Mouse (Mus musculus): ENCODE results near the gene Abca9. TPM values are rescaled to one million over a fixed set of nuclear protein-coding genes. Genes with fewer than 3 reads are reported as not detected.

Gene Abca9
- polyA plus RNA-seq, 2 experiments = 10.6 to 12.7 TPM

GRCm38 (mm10) chr11:110147640-110148039 lies 20.4 kb downstream of the Abca9 start:
- ATAC-seq (ENCODE audit: low FRiP score, low read depth) = no peak
- Histone ChIP-seq H3K27ac (replicated peaks; ENCODE audit: low read depth, low read length) (no peak overlapping the region), H3K27me3 (ENCODE audit: control insufficient read depth, insufficient read depth, low read length) (no peaks in the 10 kb centered on the region), H3K9me3 (ENCODE audit: control insufficient read depth, low read length) (no peaks in the 10 kb centered on the region), H3K36me3 (ENCODE audit: control insufficient read depth, insufficient read depth, low read length) (no peaks in the 10 kb centered on the region), H3K4me1 (ENCODE audit: control insufficient read depth, insufficient read depth, low read length) (no peaks in the 10 kb centered on the region), H3K9ac (ENCODE audit: low read depth, low read length, severe bottlenecking) (no peak overlapping the region), H3K4me2 (replicated peaks; ENCODE audit: low read depth, low read length, severe bottlenecking) (no peak overlapping the region), H3K4me3 (replicated peaks; ENCODE audit: low read length) (no peak overlapping the region)
- WGBS = 93% methylated on average over 5 of the region's 5 CpGs
- no peak for DNase-seq (ENCODE audit: low spot score)
- no peak for TF ChIP-seq POLR2A (IDR thresholded peaks at IDR 0.05; ENCODE audit: borderline replicate concordance, extremely low read depth, insufficient read depth, insufficient read length)

GRCm38 (mm10) chr11:110145421-110145820 lies 22.6 kb downstream of the Abca9 start:
- H3K27me3 ChIP-seq (ENCODE audit: control insufficient read depth, insufficient read depth, low read length) = no peaks in the 10 kb centered on the region
- TF ChIP-seq POLR2A (IDR thresholded peaks at IDR 0.05; ENCODE audit: borderline replicate concordance, extremely low read depth, insufficient read depth, insufficient read length) = no peak
- no peak for ATAC-seq (ENCODE audit: low FRiP score, low read depth)
- no peak overlapping the region for H3K4me3 ChIP-seq (replicated peaks; ENCODE audit: low read length)
- no peaks in the 10 kb centered on the region for H3K9me3 ChIP-seq (ENCODE audit: control insufficient read depth, low read length)
- DNase-seq (ENCODE audit: low spot score) = peak; percentile 9
- H3K9ac ChIP-seq (ENCODE audit: low read depth, low read length, severe bottlenecking) = no peak overlapping the region
- no peaks in the 10 kb centered on the region for H3K36me3 ChIP-seq (ENCODE audit: control insufficient read depth, insufficient read depth, low read length)
- WGBS = 82% methylated on average over 11 of the region's 11 CpGs
- no peak overlapping the region for H3K27ac ChIP-seq (replicated peaks; ENCODE audit: low read depth, low read length)
- H3K4me2 ChIP-seq (replicated peaks; ENCODE audit: low read depth, low read length, severe bottlenecking) = no peak overlapping the region
- H3K4me1 ChIP-seq (ENCODE audit: control insufficient read depth, insufficient read depth, low read length) = no peaks in the 10 kb centered on the region

DNA sequence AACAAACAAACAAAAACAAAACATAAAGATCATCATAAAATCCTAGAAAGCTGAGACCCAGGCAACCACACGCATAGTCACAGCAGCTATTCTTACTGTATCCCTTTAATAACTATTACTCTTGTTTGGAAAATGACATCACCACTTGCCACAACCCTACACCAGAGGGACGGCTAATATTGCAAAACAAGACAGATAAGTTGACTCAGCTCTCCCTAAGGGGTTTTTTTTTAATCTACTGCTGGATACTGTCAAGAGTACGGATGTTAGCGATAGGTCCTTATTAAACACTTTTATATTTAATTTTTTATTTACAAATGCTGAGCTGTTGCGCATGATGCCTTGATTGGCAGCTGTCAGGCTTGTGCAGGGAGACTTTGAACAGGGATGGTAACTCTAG lies 37.2 kb downstream of the Abca9 start:
- 80% methylated on average over 5 of the region's 5 CpGs for WGBS

GRCm38 (mm10) chr11:110111137-110111536 lies 56.9 kb downstream of the Abca9 start:
- WGBS = 64% methylated on average over 4 of the region's 4 CpGs
- no peak for DNase-seq (ENCODE audit: low spot score)
- Histone ChIP-seq H3K4me3 (replicated peaks; ENCODE audit: low read length) (no peak overlapping the region), H3K9ac (ENCODE audit: low read depth, low read length, severe bottlenecking) (no peak overlapping the region), H3K9me3 (ENCODE audit: control insufficient read depth, low read length) (no peaks in the 10 kb centered on the region), H3K4me2 (replicated peaks; ENCODE audit: low read depth, low read length, severe bottlenecking) (no peak overlapping the region), H3K4me1 (ENCODE audit: control insufficient read depth, insufficient read depth, low read length) (no peaks in the 10 kb centered on the region), H3K27ac (replicated peaks; ENCODE audit: low read depth, low read length) (no peak overlapping the region), H3K36me3 (ENCODE audit: control insufficient read depth, insufficient read depth, low read length) (no peaks in the 10 kb centered on the region), H3K27me3 (ENCODE audit: control insufficient read depth, insufficient read depth, low read length) (no peaks in the 10 kb centered on the region)
- TF ChIP-seq POLR2A (IDR thresholded peaks at IDR 0.05; ENCODE audit: borderline replicate concordance, extremely low read depth, insufficient read depth, insufficient read length) = no peak
- ATAC-seq (ENCODE audit: low FRiP score, low read depth) = no peak

More for the DNA sequence above, 37.2 kb downstream of the Abca9 start:
- Histone ChIP-seq H3K4me2 (replicated peaks; ENCODE audit: low read depth, low read length, severe bottlenecking) (no peak overlapping the region), H3K27me3 (ENCODE audit: control insufficient read depth, insufficient read depth, low read length) (no peaks in the 10 kb centered on the region), H3K4me3 (replicated peaks; ENCODE audit: low read length) (no peak overlapping the region), H3K4me1 (ENCODE audit: control insufficient read depth, insufficient read depth, low read length) (no peaks in the 10 kb centered on the region), H3K36me3 (ENCODE audit: control insufficient read depth, insufficient read depth, low read length) (no peaks in the 10 kb centered on the region), H3K27ac (replicated peaks; ENCODE audit: low read depth, low read length) (no peak overlapping the region), H3K9ac (ENCODE audit: low read depth, low read length, severe bottlenecking) (no peak overlapping the region), H3K9me3 (ENCODE audit: control insufficient read depth, low read length) (no peaks in the 10 kb centered on the region)
- no peak for TF ChIP-seq POLR2A (IDR thresholded peaks at IDR 0.05; ENCODE audit: borderline replicate concordance, extremely low read depth, insufficient read depth, insufficient read length)
- no peak for DNase-seq (ENCODE audit: low spot score)
- no peak for ATAC-seq (ENCODE audit: low FRiP score, low read depth)

DNA sequence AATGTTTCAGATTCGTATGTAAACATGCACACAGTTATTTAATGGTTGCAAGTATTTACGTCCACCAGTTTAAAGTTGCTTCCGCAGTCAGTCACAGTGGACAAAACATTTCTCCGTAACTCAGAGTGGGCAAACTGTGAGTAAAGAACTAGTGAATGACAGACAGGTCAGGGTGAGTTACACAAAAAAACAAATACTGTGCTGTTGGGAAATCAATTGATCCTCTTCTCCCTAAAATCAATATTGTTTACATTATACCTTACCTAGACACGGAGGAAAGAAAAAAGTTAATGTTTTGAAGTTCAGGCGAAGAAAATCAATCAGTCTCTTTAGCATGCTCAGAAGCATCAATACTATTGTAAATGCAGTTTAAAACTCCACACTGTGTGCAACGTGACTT lies 66.6 kb downstream of the Abca9 start:
- no peak overlapping the region for H3K4me3 ChIP-seq (replicated peaks; ENCODE audit: low read length)
- no peak overlapping the region for H3K27ac ChIP-seq (replicated peaks; ENCODE audit: low read depth, low read length)
- H3K9me3 ChIP-seq (ENCODE audit: control insufficient read depth, low read length) = no peaks in the 10 kb centered on the region
- ATAC-seq (ENCODE audit: low FRiP score, low read depth) = no peak
- no peaks in the 10 kb centered on the region for H3K27me3 ChIP-seq (ENCODE audit: control insufficient read depth, insufficient read depth, low read length)
- 87% methylated on average over 7 of the region's 7 CpGs for WGBS
- H3K4me1 ChIP-seq (ENCODE audit: control insufficient read depth, insufficient read depth, low read length) = no peaks in the 10 kb centered on the region
- H3K4me2 ChIP-seq (replicated peaks; ENCODE audit: low read depth, low read length, severe bottlenecking) = no peak overlapping the region
- no peak for TF ChIP-seq POLR2A (IDR thresholded peaks at IDR 0.05; ENCODE audit: borderline replicate concordance, extremely low read depth, insufficient read depth, insufficient read length)
- no peaks in the 10 kb centered on the region for H3K36me3 ChIP-seq (ENCODE audit: control insufficient read depth, insufficient read depth, low read length)
- no peak for DNase-seq (ENCODE audit: low spot score)
- no peak overlapping the region for H3K9ac ChIP-seq (ENCODE audit: low read depth, low read length, severe bottlenecking)

- H3K27me3 ChIP-seq (ENCODE audit: control insufficient read depth, insufficient read depth, low read length) = no peaks in the 10 kb centered on the region
- ATAC-seq (ENCODE audit: low FRiP score, low read depth) (no peak), DNase-seq (ENCODE audit: low spot score) (no peak)
- no peak overlapping the region for H3K9ac ChIP-seq (ENCODE audit: low read depth, low read length, severe bottlenecking)
- TF ChIP-seq POLR2A (IDR thresholded peaks at IDR 0.05; ENCODE audit: borderline replicate concordance, extremely low read depth, insufficient read depth, insufficient read length) = no peak
- H3K4me3 ChIP-seq (replicated peaks; ENCODE audit: low read length) = no peak overlapping the region
- no peak overlapping the region for H3K4me2 ChIP-seq (replicated peaks; ENCODE audit: low read depth, low read length, severe bottlenecking)
- no peak overlapping the region for H3K27ac ChIP-seq (replicated peaks; ENCODE audit: low read depth, low read length)
- no peaks in the 10 kb centered on the region for H3K36me3 ChIP-seq (ENCODE audit: control insufficient read depth, insufficient read depth, low read length)
- WGBS = 79% methylated on average over 4 of the region's 4 CpGs
- no peaks in the 10 kb centered on the region for H3K4me1 ChIP-seq (ENCODE audit: control insufficient read depth, insufficient read depth, low read length)
- no peaks in the 10 kb centered on the region for H3K9me3 ChIP-seq (ENCODE audit: control insufficient read depth, low read length)
These were observed 69.1 kb downstream of the Abca9 start for GRCm38 (mm10) chr11:110098901-110099300.

Measured in limb, embryonic 14.5 days (tissue).